Mouse (Mus musculus) limb, embryonic 15.5 days (tissue): ENCODE measurements at regions not wholly inside any gene's neighbourhood (a gene's known extent, or its start where the extent isn't known, plus 50 kb on each side); places are given as distances from the start of the nearest gene placed in this dataset.

Experiments
- ATAC-seq: fragments of 200-750 bp; cut with Nextera tagmentation; 2 replicates; pipeline ENCODE4 v1.8.0; 2017; ENCODE audit warnings: low read depth, moderate TSS enrichment; ENCODE audit not compliant: insufficient number of reproducible peaks, low FRiP score, low TSS enrichment
- H3K27ac ChIP-seq: fragments of 300-500 bp; sonication (generic); 2 replicates; pipeline ENCODE4 v1.5.1; 2015; ENCODE audit warnings: moderate library complexity, mild to moderate bottlenecking, inconsistent platforms
- H3K27me3 ChIP-seq: fragments of 300-500 bp; sonication (generic); 2 replicates; pipeline ENCODE4 v1.6.1; 2015; ENCODE audit warnings: inconsistent platforms
- H3K36me3 ChIP-seq: fragments of 300-500 bp; sonication (generic); 2 replicates; pipeline ENCODE4 v1.6.1; 2015; ENCODE audit warnings: inconsistent platforms
- H3K4me1 ChIP-seq: fragments of 300-500 bp; sonication (generic); 2 replicates; pipeline ENCODE4 v1.6.1; 2015; ENCODE audit warnings: inconsistent platforms
- H3K4me2 ChIP-seq: fragments of 300-500 bp; sonication (generic); 2 replicates; pipeline ENCODE4 v1.6.1; 2015; ENCODE audit warnings: mild to moderate bottlenecking, inconsistent platforms
- H3K4me3 ChIP-seq: fragments of 300-500 bp; sonication (generic); 2 replicates; pipeline ENCODE4 v1.5.1; 2015; ENCODE audit warnings: mild to moderate bottlenecking, inconsistent platforms
- H3K9ac ChIP-seq: fragments of 300-500 bp; sonication (generic); 2 replicates; pipeline ENCODE4 v1.6.1; 2015; ENCODE audit warnings: inconsistent platforms
- H3K9me3 ChIP-seq: fragments of 300-500 bp; sonication (generic); 2 replicates; pipeline ENCODE4 v1.6.1; 2016; ENCODE audit warnings: inconsistent platforms
- WGBS: fragments of 180-500 bp; shearing (Covaris S2); methylation state at CpG from one replicate; pipeline ENCODE4 v1.1.7; 2015; 5-methylcytosine and 5-hydroxymethylcytosine counted together

DNA sequence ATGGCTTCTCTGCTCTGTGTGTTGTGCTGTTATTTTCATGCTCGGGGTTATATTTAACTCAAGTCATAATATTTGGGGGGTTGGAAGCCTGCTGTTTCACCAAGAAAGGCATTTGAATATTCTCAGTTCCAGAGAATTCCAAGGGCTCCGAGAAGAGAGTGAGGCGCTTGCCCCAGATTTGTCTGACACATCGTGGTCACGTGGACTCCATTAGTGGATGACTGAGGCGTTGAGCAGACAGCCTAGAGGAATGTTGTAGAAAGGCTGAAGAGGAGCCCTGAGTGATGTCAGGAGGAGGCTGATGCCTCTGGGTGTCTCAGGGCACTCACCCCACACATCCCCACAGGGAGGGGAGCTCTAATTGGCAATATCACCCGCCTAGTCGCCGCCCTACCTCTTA lies 175.1 kb upstream of the Cadm1 start:
- H3K36me3 ChIP-seq = no peaks in the 10 kb centered on the region
- H3K27me3 ChIP-seq = peaks cover 4% of the 10 kb centered on the region; the same call in 1 of the 2 replicates
- H3K4me1 ChIP-seq = peaks cover 21% of the 10 kb centered on the region
- H3K9ac ChIP-seq = no peak overlapping the region
- H3K27ac ChIP-seq = no peak overlapping the region
- H3K4me2 ChIP-seq = no peak overlapping the region
- ATAC-seq = no peak
- no peaks in the 10 kb centered on the region for H3K9me3 ChIP-seq
- H3K4me3 ChIP-seq = no peak overlapping the region
- 73% methylated on average over 9 of the region's 9 CpGs for WGBS

DNA sequence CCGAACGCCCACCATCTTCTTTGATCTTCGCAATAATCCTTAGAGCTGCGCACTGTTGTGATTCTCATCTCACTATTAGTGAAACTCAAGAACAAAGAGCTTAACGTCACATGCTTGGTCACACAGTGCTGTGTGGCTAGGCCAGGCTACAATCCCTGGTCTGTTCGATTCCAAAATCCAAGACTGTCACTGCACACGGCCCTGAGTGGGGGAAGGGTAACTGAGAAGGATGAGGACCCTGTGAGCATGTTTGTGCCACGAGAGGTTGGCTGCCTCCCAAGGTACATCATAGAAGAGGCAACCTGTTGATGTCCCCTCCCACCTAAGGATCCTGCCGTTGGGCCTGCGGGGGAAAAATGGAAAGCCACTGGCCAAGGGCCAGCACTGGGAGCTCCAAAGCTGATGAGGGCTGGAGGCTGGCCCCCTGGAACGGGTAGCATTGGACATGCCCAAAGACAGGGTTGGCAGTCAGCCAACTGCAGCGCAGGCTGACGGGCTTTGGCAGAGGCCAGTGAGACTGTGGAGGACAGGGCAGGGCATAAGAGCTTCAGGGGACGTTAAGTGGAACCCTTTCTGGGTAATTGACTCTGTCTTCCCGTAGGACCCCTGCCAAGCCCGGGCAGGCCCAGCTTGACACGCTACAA lies 172.1 kb upstream of the Cadm1 start:
- H3K9me3 ChIP-seq = no peaks in the 10 kb centered on the region
- peaks cover 23% of the 10 kb centered on the region for H3K4me1 ChIP-seq
- ATAC-seq = peak; percentile 66
- H3K4me2 ChIP-seq = 0 out of 2 replicates have a peak overlapping the region, but pooled peaks have one; percentile 20
- H3K36me3 ChIP-seq = no peaks in the 10 kb centered on the region
- H3K4me3 ChIP-seq = no peak overlapping the region
- 0 out of 2 replicates have a peak overlapping the region, but pooled peaks have one; percentile 13 for H3K27ac ChIP-seq
- peaks cover 5% of the 10 kb centered on the region; the same call in 1 of the 2 replicates for H3K27me3 ChIP-seq
- WGBS = 33% methylated on average over 17 of the region's 17 CpGs
- H3K9ac ChIP-seq = no peak overlapping the region

DNA sequence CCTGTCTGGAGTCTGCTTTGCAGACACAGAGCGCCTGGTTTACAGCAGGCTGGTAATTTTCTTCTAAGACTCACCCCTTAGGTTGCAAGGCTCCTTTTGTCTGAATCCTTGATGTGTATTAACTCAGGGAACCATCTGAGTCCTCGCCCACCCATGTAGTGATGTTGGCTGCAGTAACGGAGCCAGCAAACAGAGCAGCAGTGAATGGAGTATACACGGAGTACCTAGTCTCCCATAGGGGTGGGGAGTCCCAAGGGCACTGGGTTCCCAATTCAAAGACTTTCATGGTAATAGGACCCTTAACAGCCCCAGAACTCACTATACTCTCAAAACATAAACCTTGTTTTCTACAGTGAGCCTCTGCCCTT lies 171.6 kb upstream of the Cadm1 start:
- H3K4me3 ChIP-seq = no peak overlapping the region
- H3K9ac ChIP-seq = no peak overlapping the region
- H3K27ac ChIP-seq = 0 out of 2 replicates have a peak overlapping the region, but pooled peaks have one; percentile 13
- 0 out of 2 replicates have a peak overlapping the region, but pooled peaks have one; percentile 20 for H3K4me2 ChIP-seq
- WGBS = 40% methylated on average over 4 of the region's 4 CpGs
- H3K9me3 ChIP-seq = no peaks in the 10 kb centered on the region
- peaks cover 22% of the 10 kb centered on the region for H3K4me1 ChIP-seq
- peaks cover 8% of the 10 kb centered on the region; the same call in 1 of the 2 replicates for H3K27me3 ChIP-seq
- H3K36me3 ChIP-seq = no peaks in the 10 kb centered on the region
- ATAC-seq = no peak

DNA sequence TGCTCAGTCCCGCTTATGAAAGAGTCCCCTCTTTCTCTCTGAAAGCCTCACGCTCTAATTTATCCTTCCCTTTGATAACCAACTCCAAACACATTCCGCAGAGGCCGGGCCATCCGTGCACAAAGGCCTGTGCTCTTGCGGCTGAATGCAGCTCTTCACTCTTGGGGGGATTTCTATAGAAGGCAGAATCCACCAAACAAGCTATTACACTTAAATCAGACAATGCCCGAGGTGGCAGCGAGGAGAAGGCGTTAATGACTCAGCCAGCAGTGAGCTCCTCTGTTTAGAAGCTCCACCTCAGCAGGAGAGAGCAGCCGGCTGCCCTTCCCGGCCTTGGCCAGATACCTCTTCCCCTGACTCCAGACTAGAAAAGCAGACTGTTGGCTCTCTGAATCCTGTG lies 166.9 kb upstream of the Cadm1 start:
- H3K36me3 ChIP-seq = no peaks in the 10 kb centered on the region
- H3K4me2 ChIP-seq = no peak overlapping the region
- no peaks in the 10 kb centered on the region for H3K9me3 ChIP-seq
- H3K27ac ChIP-seq = no peak overlapping the region
- WGBS = 29% methylated on average over 11 of the region's 11 CpGs
- peaks cover 30% of the 10 kb centered on the region for H3K27me3 ChIP-seq
- H3K9ac ChIP-seq = no peak overlapping the region
- peaks cover 30% of the 10 kb centered on the region for H3K4me1 ChIP-seq
- no peak for ATAC-seq
- H3K4me3 ChIP-seq = no peak overlapping the region

DNA sequence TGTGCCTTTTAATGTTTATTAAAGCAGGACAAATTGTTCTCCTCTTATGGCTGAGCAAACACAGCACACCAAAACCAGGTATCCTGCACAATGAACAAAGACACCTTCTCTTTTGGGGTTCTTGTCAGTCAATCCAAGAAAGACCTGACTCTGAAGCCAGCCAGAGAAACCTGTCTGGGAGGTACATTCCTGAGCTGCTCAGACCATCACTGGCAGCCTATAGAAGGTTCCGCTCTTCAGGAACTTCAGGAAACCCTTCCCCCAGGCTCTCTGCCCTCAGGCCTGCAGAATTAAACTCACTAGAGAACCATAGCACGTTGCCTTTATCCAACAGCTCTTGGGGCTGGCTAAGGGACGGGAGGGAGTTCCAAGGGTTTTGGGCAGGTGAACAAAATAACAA lies 165.2 kb upstream of the Cadm1 start:
- Histone ChIP-seq H3K27ac (no peak overlapping the region), H3K9ac (no peak overlapping the region), H3K9me3 (no peaks in the 10 kb centered on the region), H3K4me2 (no peak overlapping the region), H3K36me3 (no peaks in the 10 kb centered on the region), H3K4me3 (no peak overlapping the region), H3K27me3 (peaks cover 32% of the 10 kb centered on the region), H3K4me1 (peaks cover 30% of the 10 kb centered on the region)
- no peak for ATAC-seq
- 55% methylated on average over 3 of the region's 3 CpGs for WGBS

DNA sequence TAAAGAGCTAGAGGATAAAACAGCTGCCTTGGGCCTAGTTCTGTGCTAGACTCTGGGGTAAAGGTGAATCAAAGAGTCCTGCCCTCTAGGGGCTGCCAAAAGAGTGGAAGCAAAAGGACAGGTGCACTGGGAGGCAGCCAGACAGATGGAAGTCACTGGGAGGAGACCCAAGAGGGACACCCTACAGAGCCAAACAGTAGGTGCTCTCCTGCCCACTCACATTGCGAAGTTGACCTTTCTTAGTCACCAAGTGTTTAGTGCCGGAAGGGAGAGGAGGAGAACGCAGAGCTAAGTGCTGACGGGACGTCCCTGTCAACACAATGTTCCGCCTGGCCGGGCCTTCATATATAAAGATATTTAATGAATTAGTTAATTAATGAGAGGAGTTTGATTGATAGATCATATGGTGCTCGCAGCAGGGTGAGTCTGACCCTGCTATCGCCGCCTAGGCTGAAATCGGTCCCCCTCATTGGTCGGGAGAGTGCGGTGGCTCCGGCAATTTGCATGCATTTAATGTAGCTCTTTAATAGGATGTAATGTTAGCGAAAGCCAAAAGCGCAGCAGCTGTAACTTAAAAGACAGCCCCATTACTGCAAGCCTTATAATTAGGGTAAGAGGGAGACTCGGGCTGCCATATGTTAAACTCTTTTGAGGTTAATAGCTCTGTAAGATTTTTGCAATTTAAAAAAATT lies 162.6 kb upstream of the Cadm1 start:
- ATAC-seq = no peak
- Histone ChIP-seq H3K4me1 (peaks cover 30% of the 10 kb centered on the region), H3K4me2 (peak overlapping the region; percentile 56)

DNA sequence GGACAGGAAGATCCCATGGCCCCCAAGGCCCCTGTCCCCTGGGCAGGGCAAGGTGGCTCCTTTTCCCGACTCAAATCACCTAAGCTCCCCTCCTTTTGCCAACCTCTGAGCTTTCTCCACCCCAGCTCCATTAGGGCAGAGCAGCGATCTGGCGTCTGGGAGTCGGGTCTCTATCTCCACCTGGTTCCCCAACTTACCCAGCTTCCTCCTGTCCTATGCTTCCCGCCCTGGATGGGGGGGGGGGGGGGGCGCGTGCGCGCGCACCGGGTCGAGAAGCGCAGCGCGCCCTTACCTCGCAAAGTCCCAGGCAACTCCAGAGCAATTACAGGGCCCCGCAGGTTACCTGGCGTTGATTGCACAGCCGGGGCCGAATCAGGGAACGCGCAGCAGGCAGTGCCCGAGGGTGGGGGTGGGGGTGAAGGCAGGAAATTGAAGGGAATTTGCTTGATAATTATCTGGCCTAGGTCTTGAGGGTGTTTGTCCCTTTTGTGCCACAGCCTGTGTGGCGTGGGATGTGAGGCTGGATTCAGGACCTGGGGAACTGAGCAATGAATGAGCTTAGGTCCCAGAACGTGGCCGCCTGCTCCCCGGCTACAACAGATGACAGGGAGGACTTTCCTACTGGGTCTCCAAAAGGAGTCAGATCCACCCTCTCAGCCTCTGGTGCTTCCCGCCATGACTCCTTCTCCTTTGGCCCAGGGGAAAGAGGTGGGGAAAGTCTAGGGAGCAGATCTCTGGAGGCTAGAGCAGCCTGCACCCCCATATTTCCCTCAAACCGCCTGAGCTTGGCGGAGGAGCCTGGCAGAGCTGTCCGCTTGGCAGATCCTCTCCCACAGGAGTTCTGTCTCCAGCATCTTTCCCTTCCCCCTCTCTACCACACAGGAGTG lies 161.7 kb upstream of the Cadm1 start:
- peak overlapping the region; percentile 27 for H3K4me3 ChIP-seq
- peak overlapping the region; percentile 56 for H3K4me2 ChIP-seq
- H3K36me3 ChIP-seq = no peaks in the 10 kb centered on the region
- ATAC-seq = no peak
- WGBS = 6% methylated on average over 30 of the region's 31 CpGs
- H3K9me3 ChIP-seq = no peaks in the 10 kb centered on the region
- H3K27ac ChIP-seq = no peak overlapping the region
- peaks cover 29% of the 10 kb centered on the region; the same call in 1 of the 2 replicates for H3K27me3 ChIP-seq
- H3K9ac ChIP-seq = no peak overlapping the region
- H3K4me1 ChIP-seq = peaks cover 23% of the 10 kb centered on the region

More for the DNA sequence above, 162.6 kb upstream of the Cadm1 start:
- no peaks in the 10 kb centered on the region for H3K9me3 ChIP-seq
- 22% methylated on average over 17 of the region's 17 CpGs for WGBS
- H3K27me3 ChIP-seq = peaks cover 32% of the 10 kb centered on the region
- no peaks in the 10 kb centered on the region for H3K36me3 ChIP-seq
- H3K9ac ChIP-seq = no peak overlapping the region
- H3K4me3 ChIP-seq = peak overlapping the region; percentile 27; the same call in 1 of the 2 replicates
- H3K27ac ChIP-seq = no peak overlapping the region

DNA sequence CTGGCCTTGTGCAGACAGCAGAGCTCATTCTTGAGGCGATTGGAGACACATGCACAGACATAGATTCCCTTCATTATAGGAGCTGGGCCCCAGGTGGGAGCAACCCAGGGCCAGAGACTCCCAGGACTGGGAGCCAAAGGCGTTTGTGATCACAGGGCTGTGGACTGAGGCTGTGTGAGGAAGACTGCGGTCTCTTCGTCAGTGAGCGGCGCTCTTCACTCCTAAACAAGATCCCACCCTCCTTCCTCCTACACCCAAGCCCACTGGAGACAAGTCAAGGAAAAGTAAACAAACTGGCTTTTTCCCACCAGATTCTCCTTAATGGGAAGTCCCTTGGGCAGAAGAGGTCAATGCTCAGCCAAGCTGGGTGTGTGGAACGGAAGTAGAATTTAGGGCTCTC lies 157.7 kb upstream of the Cadm1 start:
- no peak overlapping the region for H3K9ac ChIP-seq
- no peak overlapping the region for H3K4me3 ChIP-seq
- WGBS = 82% methylated on average over 7 of the region's 7 CpGs
- peaks cover 14% of the 10 kb centered on the region for H3K4me1 ChIP-seq
- H3K36me3 ChIP-seq = no peaks in the 10 kb centered on the region
- no peaks in the 10 kb centered on the region for H3K9me3 ChIP-seq
- H3K4me2 ChIP-seq = no peak overlapping the region
- ATAC-seq = no peak
- H3K27me3 ChIP-seq = peaks cover 13% of the 10 kb centered on the region; the same call in 1 of the 2 replicates
- no peak overlapping the region for H3K27ac ChIP-seq

DNA sequence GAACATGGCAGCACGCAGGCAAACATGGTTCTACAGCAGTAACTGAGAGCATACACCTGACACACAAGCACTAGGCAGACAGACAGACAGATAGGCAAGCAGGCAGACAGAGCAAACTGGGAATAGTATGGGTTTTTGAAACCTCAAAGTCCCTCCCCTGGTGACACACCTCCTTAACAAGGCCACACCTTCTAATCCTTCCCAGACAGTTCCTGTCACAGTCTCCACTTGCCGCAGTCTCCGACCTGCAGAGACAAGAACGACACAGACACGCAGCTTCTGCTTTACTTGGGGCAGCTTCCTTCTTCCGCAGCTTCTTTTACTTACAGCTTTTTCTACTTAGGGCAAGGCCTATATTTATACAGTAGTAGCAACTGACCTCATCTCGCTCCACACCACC lies 155.9 kb upstream of the Cadm1 start:
- no peak overlapping the region for H3K9ac ChIP-seq
- H3K27me3 ChIP-seq = no peaks in the 10 kb centered on the region
- H3K4me1 ChIP-seq = no peaks in the 10 kb centered on the region
- no peak overlapping the region for H3K4me2 ChIP-seq
- no peak overlapping the region for H3K4me3 ChIP-seq
- no peak overlapping the region for H3K27ac ChIP-seq
- no peaks in the 10 kb centered on the region for H3K9me3 ChIP-seq
- ATAC-seq = no peak
- H3K36me3 ChIP-seq = no peaks in the 10 kb centered on the region
- WGBS = 94% methylated on average over 7 of the region's 7 CpGs

DNA sequence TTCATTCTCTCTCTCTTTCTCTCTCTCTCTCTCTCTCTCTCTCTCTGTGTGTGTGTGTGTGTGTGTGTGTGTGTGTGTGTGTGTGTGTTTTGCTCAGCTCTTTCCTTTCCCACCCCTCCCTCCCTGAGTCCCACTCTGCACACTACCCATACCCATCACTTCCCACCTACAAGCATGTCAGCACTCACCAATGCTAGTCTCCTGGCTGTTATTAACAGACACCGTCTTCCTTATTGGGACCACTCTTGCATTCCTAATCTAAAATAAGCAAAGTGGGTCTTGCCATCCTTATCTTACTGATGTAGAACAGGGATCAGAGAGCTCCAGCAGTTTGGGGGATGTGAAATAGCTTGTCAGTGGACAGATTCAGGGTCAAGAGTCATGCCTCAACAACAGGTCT lies 153.3 kb upstream of the Cadm1 start:
- 84% methylated on average over 1 of the region's 1 CpGs for WGBS
- no peaks in the 10 kb centered on the region for H3K36me3 ChIP-seq
- ATAC-seq = no peak
- H3K4me1 ChIP-seq = no peaks in the 10 kb centered on the region
- no peak overlapping the region for H3K4me2 ChIP-seq
- H3K9me3 ChIP-seq = no peaks in the 10 kb centered on the region
- H3K9ac ChIP-seq = no peak overlapping the region
- H3K27ac ChIP-seq = no peak overlapping the region
- no peaks in the 10 kb centered on the region for H3K27me3 ChIP-seq
- no peak overlapping the region for H3K4me3 ChIP-seq

DNA sequence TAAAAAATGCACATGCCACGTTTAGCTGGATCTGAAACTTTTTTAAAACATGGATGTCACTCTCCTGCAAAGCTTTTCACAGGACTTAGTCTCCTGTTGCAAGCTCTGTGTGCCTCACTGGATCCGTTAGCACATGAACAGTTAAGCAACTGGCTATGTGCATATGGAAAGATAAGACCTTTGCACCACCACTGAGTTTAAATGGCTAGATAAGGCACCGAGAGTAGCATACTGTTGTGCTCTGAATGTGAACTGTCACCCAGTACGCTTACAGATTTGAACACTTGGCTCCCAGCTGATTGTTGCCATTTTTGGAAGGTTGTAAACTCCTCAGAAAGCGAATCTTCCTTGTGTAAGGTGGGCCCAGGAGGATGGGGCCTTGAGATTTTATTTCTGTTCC lies 151.4 kb upstream of the Cadm1 start:
- ATAC-seq = no peak
- no peaks in the 10 kb centered on the region for H3K27me3 ChIP-seq
- 80% methylated on average over 5 of the region's 5 CpGs for WGBS
- no peak overlapping the region for H3K27ac ChIP-seq
- H3K4me2 ChIP-seq = no peak overlapping the region
- no peaks in the 10 kb centered on the region for H3K9me3 ChIP-seq
- H3K9ac ChIP-seq = no peak overlapping the region
- H3K4me3 ChIP-seq = no peak overlapping the region
- H3K4me1 ChIP-seq = no peaks in the 10 kb centered on the region
- no peaks in the 10 kb centered on the region for H3K36me3 ChIP-seq

DNA sequence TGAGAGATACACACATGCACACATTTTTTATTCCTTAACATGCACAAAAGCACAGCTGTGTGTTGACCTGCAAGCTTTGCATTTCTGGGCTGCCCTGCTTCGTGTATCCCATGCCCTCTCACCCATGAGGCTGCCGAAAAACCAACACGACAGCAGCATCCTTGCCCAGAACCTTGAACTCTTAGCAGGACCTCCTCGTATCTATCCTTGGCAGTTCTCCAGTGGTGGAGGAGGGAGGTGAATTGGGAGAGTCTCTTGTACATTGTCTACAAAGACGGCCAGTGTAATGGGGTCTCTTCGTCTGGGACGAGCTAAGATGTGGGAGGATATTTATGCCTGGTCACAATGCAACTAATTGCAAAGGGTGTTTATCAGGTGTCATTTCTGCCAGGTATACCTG lies 149.6 kb upstream of the Cadm1 start:
- 65% methylated on average over 7 of the region's 7 CpGs for WGBS
- H3K27ac ChIP-seq = no peak overlapping the region

More for the DNA sequence above, 149.6 kb upstream of the Cadm1 start:
- Histone ChIP-seq H3K9me3 (no peaks in the 10 kb centered on the region), H3K4me1 (0 out of 2 replicates have a peak, but pooled peaks cover 4% of the 10 kb centered on the region), H3K4me3 (no peak overlapping the region), H3K9ac (no peak overlapping the region), H3K27me3 (no peaks in the 10 kb centered on the region), H3K36me3 (no peaks in the 10 kb centered on the region), H3K4me2 (no peak overlapping the region)
- no peak for ATAC-seq
